ENCODE assay signal across 9 mouse cellular contexts in genomic region chr1:175385581-175386235, GRCm38 (mm10).
DNase-seq lines count a peak whose midpoint lies in the region; ATAC-seq and TF ChIP-seq lines count a peak whose summit lies in the region.
"Had no signal": no experiment of that assay in that cellular context is flagged by ENCODE, and none has a peak within 500 bp of the region (broad histone marks: within the 10 kb centered on the region; RNA-seq: fewer than 3 reads in every experiment).

No protein-coding gene starts in this region.

- no peak for DNase-seq in testis, postnatal 10 days (ENCODE audit: low spot score)
- DNase-seq in limb, embryonic 14.5 days (ENCODE audit: low spot score) = peak; percentile 3
- peak; percentile 33 for DNase-seq in telencephalon, adult 2 months (ENCODE audit: low read depth, low spot score)
- DNase-seq in lung, postnatal 25 days (ENCODE audit: low spot score) = no peak
- DNase-seq in heart, adult 2 months = no peak
- DNase-seq in thymus, postnatal 0 days (ENCODE audit: low spot score) = no peak
- DNase-seq: liver, embryonic 13.5 days had no signal

- H3K4me1 ChIP-seq in testis, adult 2 months (ENCODE audit: control insufficient read depth, insufficient read depth, low read length) = peaks cover 2% of the 10 kb centered on the region; the same call in 1 of the 2 replicates
- peaks cover 10% of the 10 kb centered on the region for H3K4me1 ChIP-seq in forebrain, embryonic 13.5 days
- no peaks in the 10 kb centered on the region for H3K4me1 ChIP-seq in limb, embryonic 14.5 days (ENCODE audit: control insufficient read depth, insufficient read depth, low read length)
- H3K4me1 ChIP-seq in heart, adult 2 months (ENCODE audit: control insufficient read depth, insufficient read depth, low read length) = no peaks in the 10 kb centered on the region
- H3K4me1 ChIP-seq: liver, embryonic 13.5 days had no signal

- intact Hi-C loops in heart, adult 2 months (cut with DNase I) = no loop called here

- peak; percentile 89 for ATAC-seq in forebrain, embryonic 13.5 days
- ATAC-seq in limb, embryonic 14.5 days (ENCODE audit: low FRiP score, low read depth) = no peak; the same call in 1 of the 2 replicates

- no peaks in the 10 kb centered on the region for H3K36me3 ChIP-seq in testis, adult 2 months (ENCODE audit: control insufficient read depth, insufficient read depth, low read length)
- no peaks in the 10 kb centered on the region for H3K36me3 ChIP-seq in forebrain, embryonic 13.5 days (ENCODE audit: poor library complexity, severe bottlenecking)
- H3K36me3 ChIP-seq in limb, embryonic 14.5 days (ENCODE audit: control insufficient read depth, insufficient read depth, low read length) = no peaks in the 10 kb centered on the region
- H3K36me3 ChIP-seq in heart, adult 2 months (ENCODE audit: control insufficient read depth, insufficient read depth, low read length) = no peaks in the 10 kb centered on the region
- H3K36me3 ChIP-seq: liver, embryonic 13.5 days had no signal

- TF ChIP-seq CTCF in testis, adult 2 months (IDR thresholded peaks at IDR 0.05; ENCODE audit: control insufficient read depth, insufficient read depth, insufficient replicate concordance, low read depth, low read length) = no peak
- TF ChIP-seq CTCF in heart, adult 2 months (IDR thresholded peaks at IDR 0.05) = no peak

- TF ChIP-seq EP300 in heart, adult 2 months (IDR thresholded peaks at IDR 0.05; ENCODE audit: insufficient read depth, low read depth, low read length) = no peak

- no peak overlapping the region for H3K4me3 ChIP-seq in testis, adult 2 months (ENCODE audit: control insufficient read depth, low read depth, low read length)
- no peak overlapping the region for H3K4me3 ChIP-seq in forebrain, embryonic 13.5 days
- H3K4me3 ChIP-seq in limb, embryonic 14.5 days (replicated peaks; ENCODE audit: low read length) = no peak overlapping the region
- H3K4me3 ChIP-seq in heart, adult 2 months = no peak overlapping the region
- H3K4me3 ChIP-seq: liver, embryonic 13.5 days had no signal

- no peak for TF ChIP-seq POLR2A in testis, adult 2 months (IDR thresholded peaks at IDR 0.05; ENCODE audit: control insufficient read depth, low read depth, low read length)
- no peak for TF ChIP-seq POLR2A in limb, embryonic 14.5 days (IDR thresholded peaks at IDR 0.05; ENCODE audit: borderline replicate concordance, extremely low read depth, insufficient read depth, insufficient read length)
- TF ChIP-seq POLR2A in heart, adult 2 months (IDR thresholded peaks at IDR 0.05; ENCODE audit: insufficient read depth, low read depth, low read length) = no peak

- no peaks in the 10 kb centered on the region for H3K27me3 ChIP-seq in testis, adult 2 months (ENCODE audit: control insufficient read depth, insufficient read depth, low read length)
- no peaks in the 10 kb centered on the region for H3K27me3 ChIP-seq in forebrain, embryonic 13.5 days
- H3K27me3 ChIP-seq in limb, embryonic 14.5 days (ENCODE audit: control insufficient read depth, insufficient read depth, low read length) = no peaks in the 10 kb centered on the region
- H3K27me3 ChIP-seq in heart, adult 2 months (ENCODE audit: control insufficient read depth, insufficient read depth, low read length) = no peaks in the 10 kb centered on the region
- H3K27me3 ChIP-seq: liver, embryonic 13.5 days had no signal

- no peak overlapping the region for H3K4me2 ChIP-seq in forebrain, embryonic 13.5 days
- H3K4me2 ChIP-seq in limb, embryonic 14.5 days (replicated peaks; ENCODE audit: low read depth, low read length, severe bottlenecking) = no peak overlapping the region
- H3K4me2 ChIP-seq: liver, embryonic 13.5 days had no signal

- no peaks in the 10 kb centered on the region for H3K79me2 ChIP-seq in heart, adult 2 months (replicated peaks; ENCODE audit: control insufficient read depth, insufficient read depth, low read length)

- WGBS in forebrain, embryonic 13.5 days = 12% methylated on average over 3 of the region's 3 CpGs
- WGBS in limb, embryonic 14.5 days = 25% methylated on average over 3 of the region's 3 CpGs
- 59% methylated on average over 3 of the region's 3 CpGs for WGBS in heart, adult 2 months

- H3K9me3 ChIP-seq in forebrain, embryonic 13.5 days (replicated peaks) = no peaks in the 10 kb centered on the region
- H3K9me3 ChIP-seq in limb, embryonic 14.5 days (ENCODE audit: control insufficient read depth, low read length) = no peaks in the 10 kb centered on the region
- H3K9me3 ChIP-seq: liver, embryonic 13.5 days had no signal

- H3K9ac ChIP-seq in forebrain, embryonic 13.5 days = no peak overlapping the region
- no peak overlapping the region for H3K9ac ChIP-seq in limb, embryonic 14.5 days (ENCODE audit: low read depth, low read length, severe bottlenecking)
- H3K9ac ChIP-seq in heart, adult 2 months (ENCODE audit: low read depth, low read length) = no peak overlapping the region
- H3K9ac ChIP-seq: liver, embryonic 13.5 days had no signal

- peak overlapping the region; percentile 32 for H3K27ac ChIP-seq in testis, adult 2 months (ENCODE audit: control insufficient read depth, insufficient read depth, low read depth, low read length)
- H3K27ac ChIP-seq in forebrain, embryonic 13.5 days = no peak overlapping the region
- no peak overlapping the region for H3K27ac ChIP-seq in limb, embryonic 14.5 days (replicated peaks; ENCODE audit: low read depth, low read length)
- no peak overlapping the region for H3K27ac ChIP-seq in heart, adult 2 months
- H3K27ac ChIP-seq: liver, embryonic 13.5 days had no signal

Comparison
In these comparisons a context has a peak if more than half of its experiments do, and no peak if none do; other contexts are left out.
1. DNase-seq: peak in limb, embryonic 14.5 days (single experiment) and telencephalon, adult 2 months (single experiment); none in testis, postnatal 10 days (single experiment), lung, postnatal 25 days (single experiment), heart, adult 2 months (0 of 2) and thymus, postnatal 0 days (single experiment).